ENCODE assay signal across 15 mouse cellular contexts in the genomic region with DNA sequence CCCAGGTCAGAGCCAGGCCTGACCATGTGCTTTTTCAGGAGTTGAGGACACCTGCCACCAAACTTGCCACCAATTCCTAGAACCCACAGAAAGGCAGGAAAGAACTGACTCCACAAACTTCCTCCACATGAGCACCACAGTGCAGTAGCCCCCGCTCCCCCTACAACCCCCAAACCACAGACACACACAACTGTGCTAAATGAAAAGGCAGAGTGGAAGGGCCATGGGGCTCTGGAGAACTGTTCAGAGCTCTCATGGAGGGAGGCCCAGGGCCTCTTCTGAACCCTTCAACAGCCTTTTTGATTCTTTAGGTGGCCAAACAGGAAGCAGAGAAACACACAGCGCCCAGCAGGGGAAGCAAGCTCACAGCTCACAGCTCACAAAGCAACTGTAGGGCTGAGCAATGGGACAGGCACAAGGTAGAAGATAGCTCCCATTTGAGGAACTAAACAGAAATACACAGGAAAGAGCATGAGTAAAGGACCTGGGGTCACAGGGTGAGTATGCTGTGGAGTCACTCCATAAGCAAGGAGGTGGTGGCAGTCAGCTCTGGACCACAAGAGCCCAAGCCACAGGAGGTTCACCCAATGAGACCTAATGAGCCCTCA. TPM values are rescaled to one million over a fixed set of nuclear protein-coding genes. Genes with fewer than 3 reads are reported as not detected.
DNase-seq lines count a peak whose midpoint lies in the region; ATAC-seq and TF ChIP-seq lines count a peak whose summit lies in the region.
"Had no signal": no experiment of that assay in that cellular context is flagged by ENCODE, and none has a peak within 500 bp of the region (broad histone marks: within the 10 kb centered on the region; RNA-seq: fewer than 3 reads in every experiment).

No protein-coding gene starts in this region.

- WGBS in liver, embryonic 11.5 days: 71% methylated on average over 2 of the region's 2 CpGs
- 45% methylated on average over 2 of the region's 2 CpGs for WGBS in liver, embryonic 15.5 days (ENCODE audit: insufficient replicate concordance)
- 91% methylated on average over 2 of the region's 2 CpGs for WGBS in forebrain, embryonic 15.5 days

- no peak overlapping the region; the same call in 1 of the 2 replicates for H3K27ac ChIP-seq in liver, embryonic 11.5 days (ENCODE audit: low read depth, low read length)
- peak overlapping the region; percentile 35; the same call in 1 of the 2 replicates for H3K27ac ChIP-seq in liver, embryonic 15.5 days (replicated peaks)
- H3K27ac ChIP-seq in forebrain, embryonic 15.5 days (replicated peaks): no peak overlapping the region
- H3K27ac ChIP-seq in layer of hippocampus, adult 2 months: no peak overlapping the region
- H3K27ac ChIP-seq: stomach, embryonic 15.5 days had no signal

- ATAC-seq in liver, embryonic 11.5 days (replicated peaks; ENCODE audit: low FRiP score): no peak
- ATAC-seq in liver, embryonic 15.5 days (ENCODE audit: insufficient read depth): no peak
- no peak for ATAC-seq in forebrain, embryonic 15.5 days (replicated peaks)
- ATAC-seq: hindbrain, embryonic 16.5 days had no signal

- no peaks in the 10 kb centered on the region for H3K27me3 ChIP-seq in liver, embryonic 11.5 days (replicated peaks; ENCODE audit: control insufficient read depth, insufficient read depth, low read length)
- H3K27me3 ChIP-seq in liver, embryonic 15.5 days: no peaks in the 10 kb centered on the region
- no peaks in the 10 kb centered on the region for H3K27me3 ChIP-seq in forebrain, embryonic 15.5 days
- H3K27me3 ChIP-seq: stomach, embryonic 15.5 days had no signal

- no peak for DNase-seq in liver, embryonic 11.5 days (ENCODE audit: low spot score)
- no peak for DNase-seq in liver
- DNase-seq in 416B (ENCODE audit: low read depth): peak; percentile 90
- peak; percentile 13 for DNase-seq in T-cell, adult 2 months (ENCODE audit: low spot score)
- no peak for DNase-seq in layer of hippocampus, postnatal 10 days (ENCODE audit: low spot score in 2 of 2)
- no peak for DNase-seq in layer of hippocampus, adult 2 months (ENCODE audit: low spot score in 2 of 2)
- DNase-seq: cerebellum, adult 9-10 months; kidney, adult 9 months; right cerebral cortex, postnatal 25 days had no signal

- H3K9me3 ChIP-seq in liver, embryonic 11.5 days (ENCODE audit: control insufficient read depth, low read length): no peaks in the 10 kb centered on the region
- H3K9me3 ChIP-seq in liver, embryonic 15.5 days (replicated peaks): no peaks in the 10 kb centered on the region
- H3K9me3 ChIP-seq in forebrain, embryonic 15.5 days: no peaks in the 10 kb centered on the region
- H3K9me3 ChIP-seq: stomach, embryonic 15.5 days had no signal

- no peak overlapping the region; the same call in 1 of the 2 replicates for H3K4me2 ChIP-seq in liver, embryonic 11.5 days
- no peak overlapping the region for H3K4me2 ChIP-seq in liver, embryonic 15.5 days
- no peak overlapping the region for H3K4me2 ChIP-seq in forebrain, embryonic 15.5 days (replicated peaks)
- H3K4me2 ChIP-seq: stomach, embryonic 15.5 days had no signal

- TF ChIP-seq CTCF in layer of hippocampus, adult 2 months (conservative IDR thresholded peaks at IDR 0.05): no peak

- H3K4me1 ChIP-seq in liver, embryonic 11.5 days (replicated peaks; ENCODE audit: control insufficient read depth, insufficient read depth, low read length): peaks cover 36% of the 10 kb centered on the region
- peaks cover 51% of the 10 kb centered on the region for H3K4me1 ChIP-seq in liver, embryonic 15.5 days (replicated peaks)
- H3K4me1 ChIP-seq in forebrain, embryonic 15.5 days: no peaks in the 10 kb centered on the region
- H3K4me1 ChIP-seq: stomach, embryonic 15.5 days had no signal

- H3K36me3 ChIP-seq in liver, embryonic 11.5 days (ENCODE audit: control insufficient read depth, insufficient read depth, low read length): no peaks in the 10 kb centered on the region
- H3K36me3 ChIP-seq in liver, embryonic 15.5 days (replicated peaks): no peaks in the 10 kb centered on the region
- no peaks in the 10 kb centered on the region for H3K36me3 ChIP-seq in forebrain, embryonic 15.5 days
- H3K36me3 ChIP-seq: stomach, embryonic 15.5 days had no signal

- no peak overlapping the region for H3K4me3 ChIP-seq in liver, embryonic 11.5 days (ENCODE audit: low read depth, low read length)
- H3K4me3 ChIP-seq in liver, embryonic 15.5 days (replicated peaks): no peak overlapping the region
- no peak overlapping the region for H3K4me3 ChIP-seq in forebrain, embryonic 15.5 days
- no peak overlapping the region for H3K4me3 ChIP-seq in layer of hippocampus, adult 2 months
- H3K4me3 ChIP-seq: erythroblast, embryonic 14.5 days; stomach, embryonic 15.5 days had no signal

- 0 out of 2 replicates have a peak overlapping the region, but pooled peaks have one; percentile 16 for H3K9ac ChIP-seq in liver, embryonic 11.5 days (ENCODE audit: low read depth, low read length)
- no peak overlapping the region for H3K9ac ChIP-seq in liver, embryonic 15.5 days
- no peak overlapping the region for H3K9ac ChIP-seq in forebrain, embryonic 15.5 days (replicated peaks)
- H3K9ac ChIP-seq: stomach, embryonic 15.5 days had no signal

RNA-seq across cellular contexts. Expression of a gene that starts 13.0 kb away (rescaled TPM):
- polyA plus RNA-seq in liver, embryonic 11.5 days (2014; fragmentation: Nextera tagmentation; extraction: Ambion mirVana): 11.3 and 13.1 TPM in 2 replicates
- 4.2 and 4.3 TPM in 2 replicates for polyA plus RNA-seq in liver, embryonic 15.5 days (2015; fragmentation: Nextera tagmentation; extraction: Ambion mirVana)
- 41.0 and 42.2 TPM in 2 replicates for polyA plus RNA-seq in forebrain, embryonic 15.5 days (2015; fragmentation: Nextera tagmentation; extraction: Ambion mirVana)
- 100 to 1,000 TPM; 103 to 114 TPM for total RNA-seq in layer of hippocampus, postnatal 10 days (2021)
- total RNA-seq in layer of hippocampus, adult 2 months (2021): 100 to 1,000 TPM; 191 to 208 TPM

RNA-seq across cellular contexts. Expression of a gene that starts 50.4 kb away (rescaled TPM):
- polyA plus RNA-seq in liver, embryonic 11.5 days (2014; fragmentation: Nextera tagmentation; extraction: Ambion mirVana): 13.0 and 16.8 TPM in 2 replicates
- 6.4 and 6.7 TPM in 2 replicates for polyA plus RNA-seq in liver, embryonic 15.5 days (2015; fragmentation: Nextera tagmentation; extraction: Ambion mirVana)
- polyA plus RNA-seq in forebrain, embryonic 15.5 days (2015; fragmentation: Nextera tagmentation; extraction: Ambion mirVana): 19.3 and 21.4 TPM in 2 replicates
- 10 to 100 TPM; 35.6 to 38.4 TPM for total RNA-seq in layer of hippocampus, postnatal 10 days (2021)
- total RNA-seq in layer of hippocampus, adult 2 months (2021): 10 to 100 TPM; 56.8 to 60.2 TPM

RNA-seq across cellular contexts. Expression of a gene that starts 53.0 kb away (rescaled TPM):
- polyA plus RNA-seq in liver, embryonic 11.5 days (2014; fragmentation: Nextera tagmentation; extraction: Ambion mirVana): 0.43 and 0.48 TPM in 2 replicates
- polyA plus RNA-seq in liver, embryonic 15.5 days (2015; fragmentation: Nextera tagmentation; extraction: Ambion mirVana): 1.3 and 2.1 TPM in 2 replicates
- polyA plus RNA-seq in forebrain, embryonic 15.5 days (2015; fragmentation: Nextera tagmentation; extraction: Ambion mirVana): 0.14 TPM in 1 of 2 replicates, not detected in the other
- under 1 TPM in 1 of 2 experiments, not detected in 1; 0.31 TPM for total RNA-seq in layer of hippocampus, postnatal 10 days (2021)
- under 1 TPM; 0.29 to 0.56 TPM for total RNA-seq in layer of hippocampus, adult 2 months (2021)
- total RNA-seq: liver, adult 2 months had no signal
- polyA plus RNA-seq: erythroblast, embryonic 14.5 days; liver, adult 2 months had no signal

Comparison
In these comparisons a context has a peak if more than half of its experiments do, and no peak if none do; other contexts are left out.
1. DNase-seq: peak in 416B (single experiment) and T-cell, adult 2 months (single experiment); none in liver, embryonic 11.5 days (single experiment), liver (single experiment), layer of hippocampus, postnatal 10 days (0 of 2) and layer of hippocampus, adult 2 months (0 of 2).